Mouse (Mus musculus): ENCODE measurements around the gene Hmgcs2. TPM values are rescaled to one million over a fixed set of nuclear protein-coding genes. Genes with fewer than 3 reads are reported as not detected.

Hmgcs2 gene
- polyA plus RNA-seq (2012; rRNA removed), result 14.1 and 14.9 TPM in 2 replicates

DNA sequence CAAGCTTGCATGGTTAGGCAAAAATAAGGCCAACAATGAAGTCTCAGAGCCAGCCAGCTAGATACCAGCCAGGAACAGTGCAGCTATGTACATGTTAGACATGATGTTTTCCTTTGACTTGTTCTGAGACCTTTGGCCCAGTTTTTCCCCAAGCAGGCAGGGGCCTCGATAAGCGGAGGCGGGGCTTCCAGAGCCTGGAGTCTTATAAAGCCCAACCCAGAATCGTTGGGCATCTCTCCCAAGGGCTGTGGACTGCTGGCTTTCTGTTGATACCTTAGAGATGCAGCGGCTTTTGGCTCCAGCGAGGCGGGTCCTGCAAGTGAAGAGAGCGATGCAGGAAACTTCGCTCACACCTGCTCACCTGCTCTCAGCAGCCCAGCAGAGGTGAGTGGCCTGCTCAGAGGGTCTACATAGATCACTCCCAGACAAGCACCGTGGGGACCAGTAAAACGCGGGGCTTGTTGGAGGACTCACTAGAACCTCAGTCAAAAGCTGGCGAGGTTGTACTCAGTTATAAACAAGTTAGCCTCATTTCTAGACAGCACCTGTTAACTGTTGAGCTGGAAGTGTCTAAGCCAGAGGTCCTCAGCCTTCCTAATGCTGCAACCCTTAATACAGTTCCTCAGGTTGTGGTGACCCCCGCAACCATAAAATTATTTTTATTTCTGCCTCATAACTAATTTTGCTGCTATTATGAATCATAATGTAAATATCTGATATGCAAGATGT, at the start of gene Hmgcs2:
Hmgcs2 (plus strand) TSS at position 232 of the 729 bp plus-strand sequence.
- DNase-seq (ENCODE audit: extremely low spot score in 1 of 2, low spot score in 1 of 2), result no peak

GRCm38 (mm10) chr3:98233504-98233903, 46.7 kb upstream of the Hmgcs2 start:
- DNase-seq (ENCODE audit: extremely low spot score in 1 of 2, low spot score in 1 of 2), result no peak

DNA sequence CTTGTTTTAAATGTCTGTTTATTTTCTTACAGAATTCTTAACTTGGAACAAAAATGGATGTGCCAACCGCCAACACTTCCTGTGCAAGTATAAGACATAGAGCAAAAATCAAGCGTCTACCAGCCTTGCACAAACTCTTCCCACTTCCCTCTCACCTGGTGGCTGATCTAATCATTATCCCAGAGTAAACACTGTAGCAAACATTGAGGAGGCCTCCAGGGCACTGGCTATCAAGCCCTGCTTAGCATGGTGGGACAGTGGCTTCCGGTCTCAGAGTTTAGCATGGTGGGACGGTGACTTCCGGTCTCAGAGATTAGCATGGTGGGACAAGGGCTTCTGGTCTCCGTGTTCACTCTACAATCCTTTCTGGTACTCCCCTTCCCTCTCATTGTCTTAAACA, 44.0 kb upstream of the Hmgcs2 start:
- no peak for DNase-seq (ENCODE audit: extremely low spot score in 1 of 2, low spot score in 1 of 2)

- no peak for DNase-seq (ENCODE audit: extremely low spot score in 1 of 2, low spot score in 1 of 2)
Measured at GRCm38 (mm10) chr3:98237240-98237639, 43.0 kb upstream of the Hmgcs2 start.

GRCm38 (mm10) chr3:98238150-98238549, 42.1 kb upstream of the Hmgcs2 start:
- DNase-seq (ENCODE audit: extremely low spot score in 1 of 2, low spot score in 1 of 2), result no peak

DNA sequence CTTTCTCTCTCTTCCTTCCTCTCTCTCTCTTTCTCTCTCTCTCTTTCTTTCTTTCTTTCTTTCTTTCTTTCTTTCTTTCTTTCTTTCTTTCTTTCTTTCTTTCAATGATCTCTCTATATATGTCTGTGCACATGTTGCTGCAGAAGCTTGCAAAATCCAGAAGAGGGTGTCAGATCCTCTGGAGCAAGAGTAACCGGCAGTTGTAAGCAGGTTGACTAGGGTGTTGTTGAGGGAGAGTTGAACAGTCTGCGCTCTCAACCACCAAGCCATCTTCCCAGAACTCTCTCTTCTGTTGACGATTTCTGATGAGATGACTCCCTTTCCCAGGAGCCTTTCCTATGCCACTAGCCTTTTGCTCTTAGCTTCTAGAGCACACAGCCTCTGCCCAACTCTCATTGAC, 38.2 kb upstream of the Hmgcs2 start:
- DNase-seq (ENCODE audit: extremely low spot score in 1 of 2, low spot score in 1 of 2), result no peak

DNA sequence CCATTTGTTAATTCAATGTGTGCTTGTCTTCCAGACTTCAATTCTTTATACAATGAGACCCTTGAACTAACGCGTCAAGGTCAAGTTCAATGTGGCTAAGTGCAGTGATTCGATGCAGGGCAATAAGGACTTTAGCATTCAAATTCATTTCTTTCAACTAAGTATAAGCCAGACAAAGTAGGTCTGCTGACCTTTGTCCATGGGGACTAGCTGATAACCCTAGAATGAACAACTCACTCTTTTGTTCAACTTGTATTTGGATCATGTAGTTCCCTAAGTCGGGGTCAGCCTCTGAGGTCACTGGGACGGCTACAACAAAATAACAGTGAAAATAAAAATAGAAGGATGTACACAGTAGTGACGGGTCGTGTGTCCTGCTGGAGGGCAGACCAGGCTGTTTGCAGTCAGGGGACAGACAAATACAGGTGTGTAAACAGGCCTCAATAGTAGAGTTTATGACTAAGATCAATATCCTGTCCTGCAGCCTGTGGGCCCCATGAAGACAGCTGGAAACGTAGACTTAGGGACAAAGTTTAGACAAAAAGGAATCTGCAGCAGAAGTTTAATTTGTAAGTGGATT, 37.7 kb upstream of the Hmgcs2 start:
- no peak for DNase-seq (ENCODE audit: extremely low spot score in 1 of 2, low spot score in 1 of 2)

DNA sequence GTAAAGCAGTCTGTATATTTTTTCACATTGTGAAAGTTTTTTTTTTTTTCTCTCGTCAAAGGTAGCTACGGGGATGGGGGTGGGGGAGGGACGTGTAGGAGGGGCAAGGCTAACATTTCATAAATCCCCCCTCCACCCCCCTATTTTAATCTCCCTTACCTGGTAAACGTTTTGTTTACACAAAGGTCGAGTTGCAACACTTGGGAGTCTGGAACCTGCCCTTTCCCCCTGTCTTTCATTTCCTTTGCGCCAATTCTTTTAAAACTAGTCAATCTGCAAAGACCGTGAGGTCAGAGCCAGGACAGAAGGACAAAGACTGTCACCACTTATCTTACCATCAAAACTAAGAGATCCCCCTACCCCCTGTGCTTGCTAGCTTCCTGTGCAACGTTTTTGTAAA, 34.3 kb upstream of the Hmgcs2 start:
- DNase-seq (ENCODE audit: extremely low spot score in 1 of 2, low spot score in 1 of 2), result no peak

- DNase-seq (ENCODE audit: extremely low spot score in 1 of 2, low spot score in 1 of 2), result no peak
Measured at GRCm38 (mm10) chr3:98246985-98247751, 33.1 kb upstream of the Hmgcs2 start.

GRCm38 (mm10) chr3:98249378-98249777, 30.9 kb upstream of the Hmgcs2 start:
- no peak for DNase-seq (ENCODE audit: extremely low spot score in 1 of 2, low spot score in 1 of 2)

DNA sequence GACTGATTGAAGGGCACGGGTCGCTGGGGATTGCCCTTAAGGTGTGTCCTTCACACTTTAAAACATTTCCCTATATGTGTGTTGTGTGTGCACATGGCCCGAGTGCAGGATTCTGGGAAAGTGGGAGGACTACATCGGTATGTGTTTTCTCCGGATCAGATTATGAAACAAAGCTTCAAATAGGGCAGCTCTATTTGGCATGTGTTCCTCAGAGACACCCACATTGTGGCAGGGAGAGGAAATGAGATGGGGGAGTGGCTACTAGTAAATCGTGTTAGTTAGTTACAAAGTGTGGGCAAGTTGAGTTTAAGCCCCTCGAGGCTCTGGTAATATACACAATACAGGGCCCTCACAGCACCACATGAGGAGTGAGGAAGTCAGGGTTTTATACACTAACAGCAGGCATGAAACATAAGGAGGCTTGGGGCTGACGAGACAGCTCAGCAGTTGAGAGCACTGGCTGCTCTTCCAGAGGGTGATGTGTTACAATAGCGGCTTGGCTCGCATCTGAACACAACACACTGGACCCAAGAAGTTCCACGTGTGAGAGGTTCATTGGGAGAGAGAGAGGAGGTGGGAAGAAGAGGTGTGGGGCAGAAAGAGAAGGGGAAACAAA, 30.3 kb upstream of the Hmgcs2 start:
- DNase-seq (ENCODE audit: extremely low spot score in 1 of 2, low spot score in 1 of 2), result peak in 1 of 2 experiments; percentile 22

DNA sequence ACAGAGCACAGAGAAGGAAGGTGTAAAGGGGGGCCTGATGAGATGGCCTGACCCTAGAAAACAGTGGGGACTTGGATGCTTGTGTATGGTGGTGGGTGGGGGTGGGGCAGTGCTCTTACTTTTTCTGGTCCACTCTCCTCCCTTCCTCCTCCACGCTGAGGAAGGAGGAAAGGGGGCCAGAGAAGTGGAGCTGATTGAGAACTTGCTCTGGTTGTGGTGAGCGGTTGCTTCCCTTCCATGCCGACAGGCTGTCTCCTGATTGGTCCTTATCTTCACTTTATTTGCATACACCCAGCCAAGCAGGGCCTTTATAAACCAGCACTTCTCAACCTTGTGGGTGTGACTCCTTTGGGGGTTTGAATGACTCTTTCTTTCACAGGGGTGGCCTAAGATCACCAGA, 26.2 kb upstream of the Hmgcs2 start:
- no peak for DNase-seq (ENCODE audit: extremely low spot score in 1 of 2, low spot score in 1 of 2)

DNA sequence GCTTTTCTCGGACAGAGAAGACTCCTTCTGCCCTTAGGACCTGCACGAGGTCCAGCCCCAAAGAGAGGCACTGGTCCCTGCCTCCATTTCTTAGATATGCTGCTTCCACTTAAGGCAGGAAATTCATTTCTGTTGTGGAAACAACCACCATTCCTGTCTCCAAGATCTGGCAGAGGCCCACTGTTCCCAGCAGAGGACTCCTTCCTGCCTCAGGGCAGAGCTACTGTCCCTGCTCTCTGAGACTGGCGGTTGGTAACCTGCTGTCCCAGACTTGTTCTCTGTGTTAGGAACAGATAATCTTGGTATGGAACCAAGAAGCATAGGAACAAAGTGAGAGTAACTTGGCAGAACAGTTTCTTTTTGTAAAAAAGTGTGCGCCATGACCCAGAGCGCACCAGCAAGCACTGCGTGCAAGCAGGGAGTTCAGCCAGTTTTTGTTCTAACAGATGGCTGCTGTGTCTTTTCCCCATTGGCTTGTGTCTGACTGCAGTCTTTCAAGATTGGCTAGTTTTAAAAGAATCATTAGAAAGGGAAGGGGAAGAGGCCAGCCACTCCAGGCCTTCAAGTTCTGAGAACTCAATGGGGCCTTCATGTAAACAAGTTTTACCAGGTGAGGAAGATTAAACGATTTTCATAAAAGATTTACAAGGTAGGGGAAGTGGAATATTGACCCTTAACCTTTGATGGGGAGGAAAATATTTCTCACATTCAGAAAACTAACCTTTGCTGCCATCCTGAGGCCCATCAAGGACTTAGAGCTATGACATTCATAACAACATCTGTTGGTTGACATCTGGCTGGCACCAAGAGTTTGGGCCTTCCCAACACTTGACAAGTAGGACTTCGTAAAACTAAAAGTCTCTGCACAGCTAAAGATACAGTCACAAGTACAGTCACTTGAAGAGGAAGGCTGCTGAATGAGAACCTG, 25.3 kb upstream of the Hmgcs2 start:
- no peak for DNase-seq (ENCODE audit: extremely low spot score in 1 of 2, low spot score in 1 of 2)

GRCm38 (mm10) chr3:98258723-98259122, 21.5 kb upstream of the Hmgcs2 start:
- DNase-seq (ENCODE audit: extremely low spot score in 1 of 2, low spot score in 1 of 2), result no peak

DNA sequence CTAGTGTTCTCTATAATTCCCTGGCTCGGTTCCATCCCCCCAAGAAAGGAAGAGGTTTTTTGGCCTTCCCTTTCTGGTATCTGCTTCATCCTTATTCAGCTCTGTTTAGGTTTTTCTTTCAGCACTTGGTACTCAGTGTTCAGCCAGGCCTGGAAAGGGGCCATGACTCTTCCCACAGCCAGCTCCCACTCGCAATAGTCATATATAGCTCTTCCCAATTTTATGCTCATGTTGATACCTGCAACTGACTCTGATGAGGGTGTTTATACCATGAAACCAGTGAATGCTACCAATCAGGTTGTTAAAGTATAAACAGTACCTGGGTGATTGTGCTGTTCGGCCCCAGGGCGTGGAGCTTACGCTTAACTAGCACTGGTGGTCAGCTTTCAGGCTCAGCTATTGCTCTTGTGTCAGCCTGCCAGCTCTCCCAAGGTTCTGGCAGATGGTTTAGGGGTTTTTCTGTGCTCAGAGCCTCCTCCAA, 20.9 kb upstream of the Hmgcs2 start:
- peak; percentile 51 to 59 for DNase-seq (ENCODE audit: extremely low spot score in 1 of 2, low spot score in 1 of 2)

DNA sequence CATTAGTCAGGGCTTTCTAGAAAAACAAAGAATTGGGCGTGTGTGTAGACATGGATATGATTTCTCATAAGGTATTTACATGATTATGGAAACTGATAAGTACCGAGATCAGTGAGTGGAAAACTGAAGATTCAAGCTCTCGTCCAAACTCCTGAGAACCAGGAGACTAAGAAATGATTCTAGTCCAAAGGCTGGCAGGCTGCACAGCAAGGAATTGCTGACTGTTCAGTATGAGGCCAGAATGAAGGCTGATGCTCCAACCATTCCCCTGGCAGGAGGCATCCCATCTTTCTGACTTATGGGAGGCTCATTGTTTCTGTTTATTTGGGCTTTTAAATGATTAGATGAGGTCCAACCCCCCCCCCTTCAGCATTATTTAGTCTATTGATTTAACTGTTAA, 19.7 kb upstream of the Hmgcs2 start:
- DNase-seq (ENCODE audit: extremely low spot score in 1 of 2, low spot score in 1 of 2), result no peak

GRCm38 (mm10) chr3:98261415-98261814, 18.8 kb upstream of the Hmgcs2 start:
- no peak for DNase-seq (ENCODE audit: extremely low spot score in 1 of 2, low spot score in 1 of 2)

DNA sequence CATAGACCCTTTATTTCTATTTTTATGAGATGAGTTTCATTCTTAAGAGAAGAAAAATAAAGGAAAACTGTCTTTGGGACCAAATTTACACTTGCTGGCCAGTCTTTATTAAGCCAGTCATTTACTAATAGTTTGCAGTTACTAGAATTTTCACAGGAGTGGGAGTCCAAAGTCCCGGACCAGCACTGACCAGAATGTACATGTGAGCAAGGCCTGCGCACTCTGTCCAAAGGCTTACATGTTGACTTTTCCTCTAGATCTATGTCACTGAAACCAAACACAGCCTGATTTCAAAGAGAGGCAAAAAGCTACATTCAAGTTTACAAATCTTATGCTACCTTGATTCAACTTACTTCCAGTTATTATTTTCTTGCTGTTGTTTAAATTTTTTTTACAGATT, 18.1 kb upstream of the Hmgcs2 start:
- no peak for DNase-seq (ENCODE audit: extremely low spot score in 1 of 2, low spot score in 1 of 2)

- DNase-seq (ENCODE audit: extremely low spot score in 1 of 2, low spot score in 1 of 2), result no peak
Measured at GRCm38 (mm10) chr3:98267249-98267651, 13.0 kb upstream of the Hmgcs2 start.

Data from frontal cortex, adult 2 months (tissue).